Mouse (Mus musculus): ENCODE results near the gene Slirp.

DNA sequence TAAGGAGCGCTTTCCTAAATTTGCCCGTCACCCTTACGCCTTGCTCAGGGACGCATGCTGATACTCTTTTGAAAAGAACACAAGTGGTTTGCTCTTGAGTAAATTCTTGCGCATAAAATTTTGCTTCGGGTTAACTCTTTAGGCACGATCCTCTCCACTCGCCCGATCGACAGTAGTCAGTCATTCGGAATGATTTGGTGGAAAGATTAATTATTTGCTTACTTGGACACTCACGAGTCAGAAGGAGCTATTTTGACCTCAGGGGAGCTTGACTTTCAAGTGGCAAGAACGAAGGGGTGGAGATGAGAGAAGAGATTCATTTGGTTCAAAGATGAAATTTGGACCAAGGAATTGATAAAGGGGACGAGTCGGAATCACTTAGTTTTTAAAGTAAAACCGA lies 515 bp downstream of the Slirp start:
- TF ChIP-seq EP300 (IDR thresholded peaks at IDR 0.05; ENCODE audit: low read depth) (no peak), CTCF (IDR thresholded peaks at IDR 0.05; ENCODE audit: low read depth) (no peak)

Data from heart, postnatal 0 days (tissue).